Mouse (Mus musculus): ENCODE results near the gene Srebf1. TPM values are rescaled to one million over a fixed set of nuclear protein-coding genes. Genes with fewer than 3 reads are reported as not detected.

Srebf1 gene
- polyA plus RNA-seq, 1 experiment from 2014 or later: 48.2 TPM

- peaks cover 69% of the 10 kb centered on the region for H3K36me3 ChIP-seq
- peak overlapping the region; percentile 31; the same call in 1 of the 2 replicates for H3K9ac ChIP-seq (replicated peaks)
- H3K9me3 ChIP-seq: no peaks in the 10 kb centered on the region
- no peak overlapping the region for H3K4me3 ChIP-seq
- peaks cover 13% of the 10 kb centered on the region for H3K4me1 ChIP-seq
- H3K27ac ChIP-seq (replicated peaks): peak overlapping the region; percentile 82
- WGBS: 12% methylated on average over 18 of the region's 18 CpGs
- peak; percentile 77 for ATAC-seq (replicated peaks)
- no peaks in the 10 kb centered on the region for H3K27me3 ChIP-seq
- H3K4me2 ChIP-seq (replicated peaks): 0 out of 2 replicates have a peak overlapping the region, but pooled peaks have one; percentile 21
Observed at GRCm38 (mm10) chr11:60199702-60200184, 22.6 kb downstream of the Srebf1 start.

- H3K9me3 ChIP-seq: no peaks in the 10 kb centered on the region
- no peak overlapping the region for H3K4me2 ChIP-seq (replicated peaks)
- WGBS: 88% methylated on average over 12 of the region's 12 CpGs
- peaks cover 16% of the 10 kb centered on the region for H3K4me1 ChIP-seq
- no peak for ATAC-seq (replicated peaks)
- H3K9ac ChIP-seq (replicated peaks): no peak overlapping the region
- peak overlapping the region; percentile 47 for H3K27ac ChIP-seq (replicated peaks)
- no peak overlapping the region for H3K4me3 ChIP-seq
- no peaks in the 10 kb centered on the region for H3K27me3 ChIP-seq
- H3K36me3 ChIP-seq: peaks cover 69% of the 10 kb centered on the region
Observed at GRCm38 (mm10) chr11:60198651-60199050, 23.7 kb downstream of the Srebf1 start.

DNA sequence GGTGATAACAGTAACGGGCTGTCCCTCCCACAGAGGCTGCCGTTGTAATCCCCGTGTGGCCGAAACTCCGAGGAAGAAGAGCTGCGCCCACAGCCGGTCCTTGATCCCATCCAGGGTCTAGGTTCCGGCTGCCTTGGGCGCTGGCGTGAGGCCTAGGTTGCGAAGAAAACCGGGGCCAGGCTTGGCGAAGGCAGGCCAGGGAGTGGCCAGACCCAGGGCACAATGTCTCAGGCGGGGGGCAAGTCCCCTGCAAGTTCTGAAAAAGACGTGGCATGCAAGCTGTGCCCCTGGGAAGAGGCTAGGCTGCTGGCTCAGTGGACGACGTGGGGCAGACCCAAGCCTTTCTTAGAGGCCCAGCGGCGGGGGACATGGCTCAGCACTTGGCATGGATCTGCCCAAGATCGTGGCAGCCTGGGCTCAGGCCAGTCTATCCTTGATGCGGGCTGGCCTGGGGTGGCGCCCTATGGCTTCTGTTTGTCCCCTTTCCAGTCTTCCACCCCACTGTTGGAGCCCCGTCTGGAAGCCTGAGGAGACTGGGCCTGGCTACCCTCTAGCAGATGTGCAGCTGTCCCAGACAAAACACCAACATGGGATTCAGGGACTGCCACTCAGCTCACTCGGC, 24.3 kb downstream of the Srebf1 start:
- peaks cover 65% of the 10 kb centered on the region for H3K36me3 ChIP-seq
- H3K27ac ChIP-seq (replicated peaks): peak overlapping the region; percentile 47
- no peaks in the 10 kb centered on the region for H3K9me3 ChIP-seq
- no peaks in the 10 kb centered on the region for H3K27me3 ChIP-seq
- no peak for ATAC-seq (replicated peaks)
- no peak overlapping the region for H3K9ac ChIP-seq (replicated peaks)
- WGBS: 71% methylated on average over 24 of the region's 24 CpGs
- no peak overlapping the region for H3K4me2 ChIP-seq (replicated peaks)
- no peak overlapping the region for H3K4me3 ChIP-seq
- H3K4me1 ChIP-seq: peaks cover 21% of the 10 kb centered on the region

GRCm38 (mm10) chr11:60196344-60196743, 26.0 kb downstream of the Srebf1 start:
- WGBS: 84% methylated on average over 5 of the region's 5 CpGs
- Histone ChIP-seq H3K4me2 (replicated peaks) (no peak overlapping the region), H3K4me1 (peaks cover 16% of the 10 kb centered on the region), H3K36me3 (peaks cover 51% of the 10 kb centered on the region), H3K4me3 (no peak overlapping the region), H3K27ac (replicated peaks) (no peak overlapping the region), H3K27me3 (no peaks in the 10 kb centered on the region), H3K9ac (replicated peaks) (no peak overlapping the region), H3K9me3 (no peaks in the 10 kb centered on the region)
- ATAC-seq (replicated peaks): no peak

GRCm38 (mm10) chr11:60195108-60195507, 27.3 kb downstream of the Srebf1 start:
- no peaks in the 10 kb centered on the region for H3K9me3 ChIP-seq
- no peak overlapping the region for H3K4me2 ChIP-seq (replicated peaks)
- no peaks in the 10 kb centered on the region for H3K27me3 ChIP-seq
- no peak overlapping the region for H3K9ac ChIP-seq (replicated peaks)
- H3K4me3 ChIP-seq: no peak overlapping the region
- H3K27ac ChIP-seq (replicated peaks): no peak overlapping the region
- peaks cover 14% of the 10 kb centered on the region for H3K4me1 ChIP-seq
- peaks cover 52% of the 10 kb centered on the region for H3K36me3 ChIP-seq
- ATAC-seq (replicated peaks): no peak

- 51% methylated on average over 4 of the region's 4 CpGs for WGBS
- H3K27ac ChIP-seq (replicated peaks): peak overlapping the region; percentile 53
- no peaks in the 10 kb centered on the region for H3K9me3 ChIP-seq
- no peak overlapping the region for H3K4me3 ChIP-seq
- H3K4me1 ChIP-seq: peaks cover 10% of the 10 kb centered on the region
- H3K36me3 ChIP-seq: peaks cover 62% of the 10 kb centered on the region
- ATAC-seq (replicated peaks): peak; percentile 73
- H3K9ac ChIP-seq (replicated peaks): no peak overlapping the region
- no peak overlapping the region for H3K4me2 ChIP-seq (replicated peaks)
- no peaks in the 10 kb centered on the region for H3K27me3 ChIP-seq
Observed at GRCm38 (mm10) chr11:60193556-60193955, 28.8 kb downstream of the Srebf1 start.

DNA sequence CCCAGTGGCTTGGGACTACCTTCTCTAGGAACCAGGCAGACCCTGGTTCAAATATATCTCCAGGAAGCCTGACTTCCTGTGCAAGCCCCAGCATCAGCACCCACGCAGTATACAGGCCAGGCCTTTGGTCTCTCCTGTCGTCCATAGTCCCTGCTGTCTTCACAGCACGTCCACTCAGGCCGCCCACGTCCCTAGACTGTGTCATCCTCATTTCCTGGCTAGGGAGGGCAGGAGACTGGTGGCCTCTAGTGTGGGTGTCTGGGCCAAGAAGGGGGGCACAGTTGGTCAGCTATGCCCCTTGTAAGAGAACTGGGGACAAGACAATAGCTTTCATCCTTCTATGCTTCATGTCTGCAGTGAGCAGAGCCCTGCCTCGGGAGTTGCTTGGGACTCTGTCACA, 29.8 kb downstream of the Srebf1 start:
- no peak overlapping the region for H3K9ac ChIP-seq (replicated peaks)
- 81% methylated on average over 6 of the region's 6 CpGs for WGBS
- H3K4me2 ChIP-seq (replicated peaks): no peak overlapping the region
- ATAC-seq (replicated peaks): no peak
- H3K27me3 ChIP-seq: no peaks in the 10 kb centered on the region
- H3K36me3 ChIP-seq: peaks cover 68% of the 10 kb centered on the region
- H3K4me3 ChIP-seq: no peak overlapping the region
- H3K4me1 ChIP-seq: peaks cover 10% of the 10 kb centered on the region
- peak overlapping the region; percentile 53; the same call in 1 of the 2 replicates for H3K27ac ChIP-seq (replicated peaks)
- H3K9me3 ChIP-seq: no peaks in the 10 kb centered on the region

GRCm38 (mm10) chr11:60190055-60190641, 32.2 kb downstream of the Srebf1 start:
- H3K36me3 ChIP-seq: peaks cover 70% of the 10 kb centered on the region
- H3K27ac ChIP-seq (replicated peaks): no peak overlapping the region
- H3K9me3 ChIP-seq: no peaks in the 10 kb centered on the region
- no peaks in the 10 kb centered on the region for H3K27me3 ChIP-seq
- no peak overlapping the region for H3K4me3 ChIP-seq
- H3K4me1 ChIP-seq: peaks cover 28% of the 10 kb centered on the region
- ATAC-seq (replicated peaks): no peak
- WGBS: 93% methylated on average over 17 of the region's 17 CpGs
- no peak overlapping the region for H3K9ac ChIP-seq (replicated peaks)
- no peak overlapping the region for H3K4me2 ChIP-seq (replicated peaks)

- Histone ChIP-seq H3K9ac (replicated peaks) (no peak overlapping the region), H3K4me2 (replicated peaks) (no peak overlapping the region), H3K27me3 (no peaks in the 10 kb centered on the region), H3K27ac (replicated peaks) (no peak overlapping the region), H3K4me3 (no peak overlapping the region), H3K9me3 (no peaks in the 10 kb centered on the region), H3K36me3 (peaks cover 64% of the 10 kb centered on the region), H3K4me1 (peaks cover 34% of the 10 kb centered on the region)
- WGBS: 80% methylated on average over 21 of the region's 21 CpGs
- no peak for ATAC-seq (replicated peaks)
Observed at GRCm38 (mm10) chr11:60189501-60190040, 32.8 kb downstream of the Srebf1 start.

DNA sequence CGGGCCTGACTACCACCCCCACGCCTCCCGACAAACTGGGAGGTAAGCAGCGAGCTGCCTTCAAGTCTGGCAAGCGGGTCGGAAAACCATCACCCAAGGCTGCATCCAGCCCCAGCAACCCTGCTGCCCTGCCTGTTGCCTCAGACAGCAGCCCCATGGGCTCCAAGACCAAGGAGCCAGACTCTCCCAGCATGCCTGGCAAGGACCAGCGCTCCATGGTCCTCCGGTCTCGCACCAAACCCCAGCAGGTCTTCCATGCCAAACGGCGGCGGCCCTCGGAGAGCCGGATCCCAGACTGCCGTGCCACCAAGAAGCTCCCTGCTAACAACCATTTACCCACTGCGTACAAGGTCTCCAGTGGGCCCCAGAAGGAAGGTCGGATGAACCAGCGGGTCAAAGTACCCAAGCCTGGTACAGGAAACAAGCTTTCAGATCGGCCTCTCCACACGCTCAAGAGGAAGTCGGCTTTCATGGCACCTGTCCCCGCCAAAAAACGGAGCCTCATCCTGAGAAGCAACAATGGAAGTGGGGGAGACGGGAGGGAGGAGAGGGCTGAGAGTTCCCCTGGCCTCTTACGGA, 34.0 kb downstream of the Srebf1 start:
- 89% methylated on average over 25 of the region's 25 CpGs for WGBS
- peaks cover 53% of the 10 kb centered on the region for H3K36me3 ChIP-seq
- no peaks in the 10 kb centered on the region for H3K9me3 ChIP-seq
- H3K27me3 ChIP-seq: no peaks in the 10 kb centered on the region
- H3K9ac ChIP-seq (replicated peaks): no peak overlapping the region
- H3K4me3 ChIP-seq: no peak overlapping the region
- H3K27ac ChIP-seq (replicated peaks): no peak overlapping the region
- H3K4me1 ChIP-seq: peaks cover 40% of the 10 kb centered on the region
- ATAC-seq (replicated peaks): no peak
- H3K4me2 ChIP-seq (replicated peaks): no peak overlapping the region

GRCm38 (mm10) chr11:60187070-60187469, 35.3 kb downstream of the Srebf1 start:
- Histone ChIP-seq H3K36me3 (peaks cover 51% of the 10 kb centered on the region), H3K4me1 (peaks cover 49% of the 10 kb centered on the region), H3K9me3 (no peaks in the 10 kb centered on the region), H3K27me3 (no peaks in the 10 kb centered on the region), H3K4me2 (replicated peaks) (no peak overlapping the region), H3K4me3 (no peak overlapping the region), H3K27ac (replicated peaks) (no peak overlapping the region), H3K9ac (replicated peaks) (no peak overlapping the region)
- WGBS: 85% methylated on average over 11 of the region's 11 CpGs
- no peak for ATAC-seq (replicated peaks)

All from forebrain, embryonic 15.5 days (tissue).